Mouse (Mus musculus): ENCODE data around the gene Ear14. TPM values are rescaled to one million over a fixed set of nuclear protein-coding genes. Genes with fewer than 3 reads are reported as not detected.

The Ear14 gene
- total RNA-seq (2012; rRNA removed), result not detected in 2 replicates
- not detected for polyA plus RNA-seq (2012; ENCODE audit: insufficient read depth in 1 of 2, insufficient read length in 2 of 2, low read depth in 1 of 2, low replicate concordance in 2 of 2, missing spikeins in 1 of 2)

DNA sequence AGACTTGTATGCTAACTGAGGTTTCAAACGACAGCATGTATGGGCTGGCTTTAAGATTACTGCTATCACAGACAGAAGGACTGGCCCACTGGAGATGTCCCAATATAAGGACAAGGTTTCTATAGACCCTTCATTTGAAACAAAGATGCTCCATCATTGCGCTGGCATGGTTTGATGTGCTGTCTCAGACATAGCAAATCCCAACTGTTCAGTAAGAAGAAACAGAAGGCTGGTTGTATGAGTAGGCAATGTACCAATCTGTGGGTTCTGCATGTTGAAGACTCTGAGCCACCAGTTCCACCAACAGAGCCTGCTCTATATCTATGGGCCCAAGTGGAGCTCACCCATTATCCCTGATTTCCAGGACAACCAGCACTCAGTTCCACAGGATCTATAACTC, at the start of gene Ear14:
TSS of gene Ear14 (plus strand) at position 277 of the 400 bp plus-strand sequence.
- Histone ChIP-seq H3K9ac (ENCODE audit: control insufficient read depth, low read depth, low read length, poor library complexity, severe bottlenecking) (no peak within 1 kb of the TSS), H3K79me2 (ENCODE audit: control insufficient read depth, insufficient read depth, low read length, poor library complexity) (no peaks in the 10 kb centered on the region), H3K4me1 (ENCODE audit: control insufficient read depth in 1 of 2, insufficient read depth in 2 of 2, low read length in 2 of 2) (no peaks in the 10 kb centered on the region), H3K36me3 (ENCODE audit: control insufficient read depth in 1 of 2, insufficient read depth in 2 of 2, low read length in 2 of 2) (no peaks in the 10 kb centered on the region), H3K4me3 (ENCODE audit: control insufficient read depth in 1 of 2, insufficient read depth in 1 of 2, low read depth in 2 of 2, low read length in 2 of 2) (no peak within 1 kb of the TSS), H3K27me3 (ENCODE audit: control insufficient read depth in 1 of 2, insufficient read depth in 2 of 2, low read length in 2 of 2) (no peaks in the 10 kb centered on the region), H3K9me3 (replicated peaks; ENCODE audit: insufficient read depth, low read length) (no peaks in the 10 kb centered on the region), H3K27ac (ENCODE audit: control insufficient read depth, low read depth, low read length) (no peak within 1 kb of the TSS)
- DNase-seq (ENCODE audit: low read depth, low spot score), result no peak
- no peak for TF ChIP-seq POLR2A (IDR thresholded peaks at IDR 0.05; ENCODE audit: control insufficient read depth in 1 of 2, insufficient read depth in 1 of 2, low read depth in 1 of 2, low read length in 2 of 2, poor library complexity in 1 of 2)
- TF ChIP-seq ZC3H11A (IDR thresholded peaks at IDR 0.05; ENCODE audit: low read depth, low read length), result no peak
- no peak for TF ChIP-seq NELFE (IDR thresholded peaks at IDR 0.05; ENCODE audit: low read depth, low read length)
- no peak for TF ChIP-seq UBTF (IDR thresholded peaks at IDR 0.05; ENCODE audit: borderline replicate concordance, insufficient read depth, low read depth, low read length)
- no peak for TF ChIP-seq EP300 (IDR thresholded peaks at IDR 0.05; ENCODE audit: low read depth in 1 of 2, low read length in 2 of 2)
- TF ChIP-seq GATA1 (IDR thresholded peaks at IDR 0.05; ENCODE audit: low read depth, low read length), result no peak
- no peak for TF ChIP-seq TAL1 (IDR thresholded peaks at IDR 0.05; ENCODE audit: low read length)
- TF ChIP-seq MAX (IDR thresholded peaks at IDR 0.05; ENCODE audit: low read length), result no peak
- TF ChIP-seq HCFC1 (IDR thresholded peaks at IDR 0.05; ENCODE audit: low read depth, low read length), result no peak

DNA sequence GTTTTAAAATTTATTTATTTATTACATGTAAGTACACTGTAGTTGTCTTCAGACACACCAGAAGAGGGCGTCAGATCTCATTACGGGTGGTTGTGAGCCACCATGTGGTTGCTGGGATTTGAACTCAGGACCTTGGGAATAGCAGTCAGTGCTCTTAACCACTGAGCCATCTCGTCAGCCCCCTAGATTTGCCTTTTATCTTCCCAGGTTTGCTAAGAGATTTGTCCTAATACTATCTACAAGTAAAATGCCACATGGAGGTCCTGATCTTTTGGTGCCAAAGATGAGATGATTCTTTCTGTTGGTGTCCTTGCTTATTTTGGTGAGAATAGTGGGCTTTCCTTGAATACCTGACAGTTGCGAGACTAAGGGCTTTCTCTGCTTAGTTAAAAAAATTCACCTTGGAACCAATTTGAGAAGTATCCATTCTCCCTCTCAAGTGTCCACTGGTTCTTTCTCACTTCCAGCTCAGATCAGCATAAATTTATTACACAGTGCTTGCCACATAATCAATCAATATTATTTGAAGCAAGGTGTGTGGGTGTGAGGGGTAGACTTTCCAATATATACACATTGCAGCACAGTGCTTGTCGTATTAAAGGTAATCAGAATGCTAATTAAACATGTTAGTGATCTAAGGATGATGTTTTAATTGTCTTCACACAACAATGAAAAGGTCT, 47.0 kb upstream of the Ear14 start:
- Histone ChIP-seq H3K4me3 (ENCODE audit: control insufficient read depth in 1 of 2, insufficient read depth in 1 of 2, low read depth in 2 of 2, low read length in 2 of 2) (no peak overlapping the region), H3K27ac (ENCODE audit: control insufficient read depth, low read depth, low read length) (no peak overlapping the region), H3K9ac (ENCODE audit: control insufficient read depth, low read depth, low read length, poor library complexity, severe bottlenecking) (no peak overlapping the region), H3K27me3 (ENCODE audit: control insufficient read depth in 1 of 2, insufficient read depth in 2 of 2, low read length in 2 of 2) (no peaks in the 10 kb centered on the region), H3K4me1 (ENCODE audit: control insufficient read depth in 1 of 2, insufficient read depth in 2 of 2, low read length in 2 of 2) (no peaks in the 10 kb centered on the region), H3K79me2 (ENCODE audit: control insufficient read depth, insufficient read depth, low read length, poor library complexity) (no peaks in the 10 kb centered on the region), H3K9me3 (replicated peaks; ENCODE audit: insufficient read depth, low read length) (no peaks in the 10 kb centered on the region), H3K36me3 (ENCODE audit: control insufficient read depth in 1 of 2, insufficient read depth in 2 of 2, low read length in 2 of 2) (no peaks in the 10 kb centered on the region)
- TF ChIP-seq ZKSCAN1 (IDR thresholded peaks at IDR 0.05; ENCODE audit: low read depth, low read length) (no peak), TBP (IDR thresholded peaks at IDR 0.05; ENCODE audit: low read depth, low read length) (peak; percentile 65), RAD21 (IDR thresholded peaks at IDR 0.05; ENCODE audit: low read depth, low read length) (no peak), CHD1 (IDR thresholded peaks at IDR 0.05; ENCODE audit: low read depth, low read length) (no peak)
- no peak for DNase-seq (ENCODE audit: low read depth, low spot score)

DNA sequence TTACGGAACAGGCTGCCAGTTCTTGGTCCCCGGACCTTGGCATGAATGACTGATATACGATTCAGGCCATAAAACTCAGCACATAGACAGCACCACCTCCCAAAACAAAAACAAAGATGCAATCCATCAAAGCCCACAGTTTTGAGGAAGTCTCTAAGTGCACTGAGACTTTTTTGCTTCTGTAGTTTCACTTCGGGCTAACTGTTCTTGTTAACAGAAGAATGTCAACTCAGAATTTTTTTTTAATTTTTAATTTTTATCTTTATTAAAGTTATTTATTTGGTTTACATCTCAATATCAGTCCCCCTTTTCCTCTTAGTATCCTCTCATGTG, 46.5 kb upstream of the Ear14 start:
- Histone ChIP-seq H3K36me3 (ENCODE audit: control insufficient read depth in 1 of 2, insufficient read depth in 2 of 2, low read length in 2 of 2) (no peaks in the 10 kb centered on the region), H3K4me1 (ENCODE audit: control insufficient read depth in 1 of 2, insufficient read depth in 2 of 2, low read length in 2 of 2) (no peaks in the 10 kb centered on the region), H3K9ac (ENCODE audit: control insufficient read depth, low read depth, low read length, poor library complexity, severe bottlenecking) (no peak overlapping the region), H3K79me2 (ENCODE audit: control insufficient read depth, insufficient read depth, low read length, poor library complexity) (no peaks in the 10 kb centered on the region), H3K9me3 (replicated peaks; ENCODE audit: insufficient read depth, low read length) (no peaks in the 10 kb centered on the region), H3K27me3 (ENCODE audit: control insufficient read depth in 1 of 2, insufficient read depth in 2 of 2, low read length in 2 of 2) (no peaks in the 10 kb centered on the region), H3K4me3 (ENCODE audit: control insufficient read depth in 1 of 2, insufficient read depth in 1 of 2, low read depth in 2 of 2, low read length in 2 of 2) (no peak overlapping the region), H3K27ac (ENCODE audit: control insufficient read depth, low read depth, low read length) (no peak overlapping the region)
- no peak for DNase-seq (ENCODE audit: low read depth, low spot score)
- TF ChIP-seq JUND (IDR thresholded peaks at IDR 0.05; ENCODE audit: low read depth, low read length) (no peak), GATA1 (IDR thresholded peaks at IDR 0.05; ENCODE audit: low read depth, low read length) (no peak), ZC3H11A (IDR thresholded peaks at IDR 0.05; ENCODE audit: low read depth, low read length) (no peak), ELF1 (IDR thresholded peaks at IDR 0.05; ENCODE audit: low read depth, low read length) (no peak), TCF12 (IDR thresholded peaks at IDR 0.05; ENCODE audit: low read depth, low read length) (no peak), USF1 (IDR thresholded peaks at IDR 0.05; ENCODE audit: low read depth, low read length) (no peak), NRF1 (IDR thresholded peaks at IDR 0.05; ENCODE audit: insufficient read depth, low read depth, low read length, poor library complexity, severe bottlenecking) (no peak), ZMIZ1 (IDR thresholded peaks at IDR 0.05; ENCODE audit: low read depth, low read length) (no peak), MYC (IDR thresholded peaks at IDR 0.05; ENCODE audit: low read depth, low read length) (no peak), ZKSCAN1 (IDR thresholded peaks at IDR 0.05; ENCODE audit: low read depth, low read length) (no peak), SIN3A (IDR thresholded peaks at IDR 0.05; ENCODE audit: low read length) (no peak), KAT2A (conservative IDR thresholded peaks at IDR 0.05; ENCODE audit: low read depth, low read length) (no peak), HCFC1 (IDR thresholded peaks at IDR 0.05; ENCODE audit: low read depth, low read length) (no peak), USF2 (IDR thresholded peaks at IDR 0.05; ENCODE audit: borderline replicate concordance in 1 of 2, insufficient read depth in 1 of 2, low read depth in 1 of 2, low read length in 2 of 2) (no peak), MYB (IDR thresholded peaks at IDR 0.05; ENCODE audit: low read depth, low read length) (no peak), MAX (IDR thresholded peaks at IDR 0.05; ENCODE audit: low read length) (no peak)
